Mouse (Mus musculus) MEL (cell line): ENCODE results near the gene Mogat2. TPM values are rescaled to one million over a fixed set of nuclear protein-coding genes. Genes with fewer than 3 reads are reported as not detected.

Experiments used
- DNase-seq: peaks from one replicate; pipeline ENCODE4 v3.0.0; 2011; ENCODE audit warnings: low read depth, low spot score
- H3K27ac ChIP-seq: 2 replicates; pipeline ENCODE4 v1.5.1; 2012; ENCODE audit warnings: low read depth, mild to moderate bottlenecking, control low read depth, low read length, moderate library complexity; ENCODE audit not compliant: control insufficient read depth
- H3K27me3 ChIP-seq, 2 experiments: fragments of 150-350 bp in 1 of 2; sonication (generic) in 1 of 2; 2 replicates each; pipeline ENCODE4 v1.6.1; 2012; ENCODE audit warnings: low read length in 2 of 2, mild to moderate bottlenecking in 2 of 2, improper control_type of control experiment in 1 of 2, moderate library complexity in 1 of 2; ENCODE audit not compliant: insufficient read depth in 2 of 2, control insufficient read depth in 1 of 2
- H3K36me3 ChIP-seq, 2 experiments: 2 replicates each; pipeline ENCODE4 v1.6.1; 2012 to 2014; ENCODE audit warnings: low read length in 2 of 2, improper control_type of control experiment in 1 of 2, inconsistent platforms in 1 of 2, mild to moderate bottlenecking in 1 of 2; ENCODE audit not compliant: insufficient read depth in 2 of 2, control insufficient read depth in 1 of 2
- H3K4me1 ChIP-seq, 2 experiments: fragments of 150-350 bp in 1 of 2; sonication (generic) in 1 of 2; 2 replicates each; pipeline ENCODE4 v1.6.1; 2012; ENCODE audit warnings: low read length in 2 of 2, improper control_type of control experiment in 1 of 2, mild to moderate bottlenecking in 1 of 2; ENCODE audit not compliant: insufficient read depth in 2 of 2, control insufficient read depth in 1 of 2
- H3K4me3 ChIP-seq, 2 experiments: fragments of 150-350 bp in 1 of 2; sonication (generic) in 1 of 2; 2 replicates each; pipeline ENCODE4 v1.5.1; 2012; ENCODE audit warnings: low read depth in 2 of 2, low read length in 2 of 2, mild to moderate bottlenecking in 2 of 2, moderate library complexity in 2 of 2, control low read depth in 1 of 2, improper control_type of control experiment in 1 of 2; ENCODE audit not compliant: control insufficient read depth in 1 of 2, insufficient read depth in 1 of 2
- H3K79me2 ChIP-seq: 2 replicates; pipeline ENCODE4 v1.6.1; 2012; ENCODE audit warnings: mild to moderate bottlenecking, low read length, moderate library complexity; ENCODE audit not compliant: control insufficient read depth, poor library complexity, insufficient read depth
- H3K9ac ChIP-seq: 2 replicates; pipeline ENCODE4 v1.6.1; 2012; ENCODE audit warnings: low read depth, mild to moderate bottlenecking, control low read depth, low read length, moderate library complexity; ENCODE audit not compliant: control insufficient read depth, poor library complexity, severe bottlenecking
- H3K9me3 ChIP-seq: fragments of 150-350 bp; sonication (generic); replicated peaks from 2 replicates; pipeline ENCODE4 v1.6.1; 2012; ENCODE audit warnings: mild to moderate bottlenecking, low read length, improper control_type of control experiment, moderate library complexity; ENCODE audit not compliant: insufficient read depth
- CHD1 ChIP-seq: IDR thresholded peaks from 2 replicates; pipeline ENCODE4 v1.6.1; 2012; ENCODE audit warnings: low read depth, mild to moderate bottlenecking, inconsistent platforms, low read length, improper control_type of control experiment
- CHD2 ChIP-seq: IDR thresholded peaks from 2 replicates; pipeline ENCODE4 v1.6.1; 2011; ENCODE audit warnings: low read length, improper control_type of control experiment
- CTCF ChIP-seq, 3 experiments: IDR thresholded peaks in 2 of 3; conservative IDR thresholded peaks in 1 of 3; 2 replicates each; pipeline ENCODE4 v1.5.1; 2011 to 2012; ENCODE audit warnings: low read length in 3 of 3, low read depth in 2 of 3, mild to moderate bottlenecking in 2 of 3, improper control_type of control experiment in 1 of 3, inconsistent platforms in 1 of 3, mixed read lengths in 1 of 3, moderate library complexity in 1 of 3; ENCODE audit not compliant: control insufficient read depth in 1 of 3, insufficient read depth in 1 of 3, poor library complexity in 1 of 3, severe bottlenecking in 1 of 3
- E2F4 ChIP-seq: IDR thresholded peaks from 2 replicates; pipeline ENCODE4 v1.6.1; 2011; ENCODE audit warnings: low read depth, low read length, improper control_type of control experiment, borderline replicate concordance
- ELF1 ChIP-seq: IDR thresholded peaks from 2 replicates; pipeline ENCODE4 v1.6.1; 2014; ENCODE audit warnings: low read depth, mild to moderate bottlenecking, inconsistent platforms, low read length, improper control_type of control experiment, moderate library complexity
- EP300 ChIP-seq, 2 experiments: IDR thresholded peaks; 2 replicates each; pipeline ENCODE4 v1.6.1; 2011; ENCODE audit warnings: improper control_type of control experiment in 2 of 2, low read length in 2 of 2, low read depth in 1 of 2, mild to moderate bottlenecking in 1 of 2
- GATA1 ChIP-seq: IDR thresholded peaks from 2 replicates; pipeline ENCODE4 v1.6.1; 2011; ENCODE audit warnings: low read depth, low read length, improper control_type of control experiment
- JUND ChIP-seq: IDR thresholded peaks from 2 replicates; pipeline ENCODE4 v1.6.1; 2011; ENCODE audit warnings: low read depth, mild to moderate bottlenecking, improper control_type of control experiment, low read length
- MAFK ChIP-seq: IDR thresholded peaks from 2 replicates; pipeline ENCODE4 v1.6.1; 2011; ENCODE audit warnings: low read depth, mild to moderate bottlenecking, low read length, improper control_type of control experiment, borderline replicate concordance
- MAX ChIP-seq: IDR thresholded peaks from 2 replicates; pipeline ENCODE4 v1.6.1; 2011; ENCODE audit warnings: low read length, improper control_type of control experiment
- MXI1 ChIP-seq: IDR thresholded peaks from 2 replicates; pipeline ENCODE4 v1.6.1; 2011; ENCODE audit warnings: mild to moderate bottlenecking, low read depth, low read length, improper control_type of control experiment
- MYB ChIP-seq: IDR thresholded peaks from 2 replicates; pipeline ENCODE4 v1.6.1; 2011; ENCODE audit warnings: mild to moderate bottlenecking, low read depth, low read length, improper control_type of control experiment
- NELFE ChIP-seq: IDR thresholded peaks from 2 replicates; pipeline ENCODE4 v1.6.1; 2011; ENCODE audit warnings: low read depth, low read length, improper control_type of control experiment
- NRF1 ChIP-seq: IDR thresholded peaks from 2 replicates; pipeline ENCODE4 v1.6.1; 2014; ENCODE audit warnings: low read depth, mild to moderate bottlenecking, inconsistent platforms, low read length, improper control_type of control experiment, moderate library complexity; ENCODE audit not compliant: poor library complexity, insufficient read depth, severe bottlenecking
- POLR2AphosphoS2 ChIP-seq: IDR thresholded peaks from 2 replicates; pipeline ENCODE4 v1.6.1; 2011; ENCODE audit warnings: low read length, improper control_type of control experiment
- POLR2AphosphoS5 ChIP-seq: IDR thresholded peaks from 2 replicates; pipeline ENCODE4 v1.6.1; 2012; ENCODE audit warnings: low read depth, borderline replicate concordance, mild to moderate bottlenecking, inconsistent platforms, low read length, moderate library complexity, mixed read lengths
- RAD21 ChIP-seq: IDR thresholded peaks from 2 replicates; pipeline ENCODE4 v1.6.1; 2011; ENCODE audit warnings: mild to moderate bottlenecking, low read depth, low read length, improper control_type of control experiment
- SIN3A ChIP-seq: IDR thresholded peaks from 2 replicates; pipeline ENCODE4 v1.6.1; 2012; ENCODE audit warnings: low read length, improper control_type of control experiment, inconsistent platforms
- TBP ChIP-seq: IDR thresholded peaks from 2 replicates; pipeline ENCODE4 v1.8.0; 2011; ENCODE audit warnings: low read depth, low read length, improper control_type of control experiment
- TCF12 ChIP-seq: IDR thresholded peaks from 2 replicates; pipeline ENCODE4 v1.6.1; 2014; ENCODE audit warnings: low read depth, mild to moderate bottlenecking, inconsistent platforms, low read length, improper control_type of control experiment, moderate library complexity
- USF1 ChIP-seq: IDR thresholded peaks from 2 replicates; pipeline ENCODE4 v1.6.1; 2014; ENCODE audit warnings: low read depth, mild to moderate bottlenecking, inconsistent platforms, low read length, improper control_type of control experiment, moderate library complexity
- ZC3H11A ChIP-seq: IDR thresholded peaks from 2 replicates; pipeline ENCODE4 v1.6.1; 2012; ENCODE audit warnings: low read depth, mild to moderate bottlenecking, inconsistent platforms, low read length, improper control_type of control experiment
- ZKSCAN1 ChIP-seq: IDR thresholded peaks from 2 replicates; pipeline ENCODE4 v1.6.1; 2012; ENCODE audit warnings: low read depth, mild to moderate bottlenecking, inconsistent platforms, low read length, improper control_type of control experiment, moderate library complexity
- ZMIZ1 ChIP-seq: IDR thresholded peaks from 2 replicates; pipeline ENCODE4 v1.6.1; 2012; ENCODE audit warnings: low read depth, mild to moderate bottlenecking, inconsistent platforms, low read length, improper control_type of control experiment, moderate library complexity
- ZNF384 ChIP-seq: IDR thresholded peaks from 2 replicates; pipeline ENCODE4 v1.6.1; 2012; ENCODE audit warnings: low read depth, mild to moderate bottlenecking, inconsistent platforms, low read length, improper control_type of control experiment
- polyA plus RNA-seq, 2 experiments: library from polyadenylated mRNA; stranded (reverse) in 1 of 2; unstranded in 1 of 2; fragments of >175 nt in 1 of 2; fragments of >200 nt in 1 of 2; gene quantifications; 2 replicates each; pipeline versions ENCODE4 v1.2.1 to v1.2.4; 2012; ENCODE audit warnings: low replicate concordance in 2 of 2, low read depth in 1 of 2; ENCODE audit not compliant: insufficient read length in 2 of 2, insufficient read depth in 1 of 2, missing spikeins in 1 of 2
- total RNA-seq: library from RNA; depleted of rRNA; stranded (reverse); fragments of 300-350 nt; gene quantifications from 2 replicates; pipeline ENCODE4 v1.2.3, GENCODE M21; 2012

The Mogat2 gene
- total and polyA plus RNA-seq, 3 experiments, result 0.13 TPM; not detected in 2

DNA sequence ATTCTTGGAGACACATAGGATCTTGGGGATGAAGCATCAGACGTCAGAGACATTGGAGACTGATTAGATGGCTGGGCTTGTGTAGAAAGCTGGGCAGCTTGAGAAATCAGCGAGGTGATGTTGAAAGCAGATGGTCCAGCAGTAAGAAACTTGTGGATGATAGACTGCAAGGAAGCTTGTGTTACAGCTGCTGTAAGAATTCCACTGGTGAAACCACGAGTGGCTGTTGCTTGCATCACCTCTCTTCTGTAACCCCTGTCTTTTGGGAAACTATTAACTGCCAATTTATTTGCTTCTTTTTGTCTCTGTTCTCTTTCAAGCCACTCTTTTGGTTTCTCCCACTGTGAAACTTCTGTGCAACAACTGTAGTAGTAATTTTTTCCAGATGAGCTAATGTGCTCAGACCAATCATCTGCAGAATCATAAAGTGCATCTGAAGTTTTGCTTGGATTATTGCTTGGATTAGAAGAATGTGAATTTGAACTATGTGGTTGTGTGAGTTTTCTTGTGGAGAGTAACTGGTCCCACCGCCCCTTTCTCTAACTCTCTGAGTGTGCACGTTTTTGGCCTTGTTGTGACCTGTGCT is 9.8 kb upstream of the Mogat2 start:
- Histone ChIP-seq H3K9ac (no peak overlapping the region), H3K4me3 (no peak overlapping the region), H3K27ac (no peak overlapping the region), H3K36me3 (no peaks in the 10 kb centered on the region), H3K27me3 (peaks cover 0 to 1% of the 10 kb centered on the region in 2 experiments; a peak in 2 of 4 replicates), H3K79me2 (no peaks in the 10 kb centered on the region), H3K9me3 (no peaks in the 10 kb centered on the region), H3K4me1 (no peaks in the 10 kb centered on the region)
- TF ChIP-seq MAFK, result no peak
- no peak for TF ChIP-seq NELFE
- no peak for TF ChIP-seq ZNF384
- TF ChIP-seq POLR2AphosphoS2, result no peak
- TF ChIP-seq TCF12, result no peak
- no peak for TF ChIP-seq ZC3H11A
- TF ChIP-seq ZMIZ1, result no peak
- no peak for TF ChIP-seq CHD1
- no peak for TF ChIP-seq E2F4
- TF ChIP-seq TBP, result no peak
- no peak for TF ChIP-seq USF1
- TF ChIP-seq MXI1, result no peak
- TF ChIP-seq MYB, result no peak
- no peak for TF ChIP-seq EP300 (IDR thresholded peaks at IDR 0.05; ENCODE audit: low read depth in 1 of 2, low read length in 2 of 2)
- no peak for TF ChIP-seq ZKSCAN1
- no peak for TF ChIP-seq SIN3A
- DNase-seq, result no peak

DNA sequence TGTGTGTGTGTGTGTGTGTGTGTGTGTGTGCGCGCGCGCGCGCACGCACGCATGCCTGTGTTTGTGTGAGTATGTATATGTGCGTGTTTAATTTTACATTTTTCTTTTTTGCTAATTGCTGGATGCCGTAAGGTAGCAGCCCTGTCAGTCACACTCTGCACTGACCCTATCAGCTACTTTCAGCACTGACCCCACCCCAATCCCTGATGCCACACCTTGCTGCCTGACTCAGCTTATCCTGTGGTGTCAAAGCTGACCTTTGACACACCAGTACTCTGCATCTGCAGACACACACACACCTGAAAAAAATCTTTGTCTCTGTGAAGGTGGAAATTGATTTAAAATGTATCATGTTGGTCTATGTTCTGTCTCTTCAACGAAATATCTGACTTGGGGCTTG is 3.7 kb upstream of the Mogat2 start:
- Histone ChIP-seq H3K27ac (no peak overlapping the region), H3K9me3 (no peaks in the 10 kb centered on the region), H3K4me1 (peaks cover 0 to 13% of the 10 kb centered on the region in 2 experiments; a peak in 2 of 4 replicates), H3K9ac (no peak overlapping the region), H3K4me3 (no peak overlapping the region), H3K27me3 (peaks cover 0 to 1% of the 10 kb centered on the region in 2 experiments; a peak in 2 of 4 replicates), H3K36me3 (peaks cover 0 to 4% of the 10 kb centered on the region in 2 experiments; a peak in 1 of 4 replicates), H3K79me2 (no peaks in the 10 kb centered on the region)
- DNase-seq, result no peak
- no peak for TF ChIP-seq MAX
- TF ChIP-seq ELF1, result no peak
- TF ChIP-seq JUND, result no peak
- TF ChIP-seq CTCF (IDR thresholded peaks at IDR 0.05 in 2 of 3, conservative IDR thresholded peaks at IDR 0.05 in 1 of 3; ENCODE audit: control insufficient read depth in 1 of 3, insufficient read depth in 1 of 3, low read depth in 2 of 3, low read length in 3 of 3, poor library complexity in 1 of 3, severe bottlenecking in 1 of 3), result no peak
- no peak for TF ChIP-seq CHD1
- no peak for TF ChIP-seq NRF1
- no peak for TF ChIP-seq POLR2AphosphoS5
- no peak for TF ChIP-seq ZMIZ1
- TF ChIP-seq MYB, result no peak
- no peak for TF ChIP-seq CHD2
- no peak for TF ChIP-seq SIN3A
- TF ChIP-seq NELFE, result no peak
- TF ChIP-seq MAFK, result no peak
- TF ChIP-seq RAD21, result no peak
- TF ChIP-seq ZNF384, result no peak
- no peak for TF ChIP-seq GATA1
- TF ChIP-seq USF1, result no peak
